Mouse (Mus musculus) megakaryocyte, embryonic 14.5 days (primary cell): ENCODE data around the gene Vapb.

Experiments
- FLI1 ChIP-seq: IDR thresholded peaks from 2 replicates; pipeline ENCODE4 v1.6.1; 2012; ENCODE audit warnings: low read length, inconsistent platforms, mixed read lengths
- GATA1 ChIP-seq: IDR thresholded peaks from 3 replicates; pipeline ENCODE4 v1.6.1; 2012; ENCODE audit warnings: mixed read lengths, low read length, inconsistent platforms, borderline replicate concordance

- TF ChIP-seq GATA1 (no peak), FLI1 (no peak)
Measured at GRCm38 (mm10) chr2:173764629-173765028, 27.3 kb downstream of the Vapb start.
